Mouse (Mus musculus) adrenal gland, postnatal 4 days (tissue): ENCODE data around the gene 1700001O22Rik. TPM values are rescaled to one million over a fixed set of nuclear protein-coding genes. Genes with fewer than 3 reads are reported as not detected.

Experiments
- DNase-seq, 2 experiments: peaks; one replicate each; pipeline ENCODE4 v3.0.0; 2021 to 2022; ENCODE audit warnings: low spot score in 2 of 2, mixed read lengths in 2 of 2
- long read RNA-seq, 2 experiments: library from polyadenylated mRNA; stranded (forward); transcript quantifications; one replicate each; pipeline ENCODE4 v2.0.0; 2021
- total RNA-seq, 2 experiments: library from RNA; stranded (reverse); gene quantifications; 2 replicates each; pipeline ENCODE4 v1.2.3; 2021

1700001O22Rik gene
- total RNA-seq: 1 to 10 TPM; 1.2 to 1.9 TPM
- long read RNA-seq, experiment 1, partial matches to known transcripts: 0 of 1 reads
- long read RNA-seq, experiment 1, other reads (novel, unspliced or antisense): 1 of 1 reads
- long read RNA-seq, experiment 2: 0 reads

DNA sequence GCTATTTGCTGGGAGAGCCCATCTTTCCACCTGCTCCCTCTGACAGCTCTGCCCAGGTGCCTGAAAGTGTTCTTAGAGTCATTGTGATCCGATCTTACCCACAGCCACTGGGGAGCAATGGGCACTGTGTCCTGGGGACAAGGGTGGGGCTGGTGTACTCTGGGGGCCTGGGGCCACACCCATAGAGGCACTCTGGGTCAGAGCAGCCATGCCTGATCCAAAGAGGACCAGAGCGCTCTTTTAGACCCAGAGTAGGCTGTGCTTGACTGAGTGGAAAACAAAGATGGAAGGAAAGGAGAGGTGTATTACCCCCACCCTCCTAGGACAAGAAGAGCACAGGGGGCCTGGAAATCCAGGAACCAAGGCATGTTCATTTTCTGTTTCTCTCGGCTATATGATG, at the start of gene 1700001O22Rik:
TSS of gene 1700001O22Rik (minus strand) at position 58 of the 400 bp plus-strand sequence.
- no peak for DNase-seq

GRCm38 (mm10) chr2:30852771-30853313, 49.4 kb upstream of the 1700001O22Rik start:
- no peak for DNase-seq

- DNase-seq: no peak
Measured at GRCm38 (mm10) chr2:30850581-30850980, 47.1 kb upstream of the 1700001O22Rik start.

DNA sequence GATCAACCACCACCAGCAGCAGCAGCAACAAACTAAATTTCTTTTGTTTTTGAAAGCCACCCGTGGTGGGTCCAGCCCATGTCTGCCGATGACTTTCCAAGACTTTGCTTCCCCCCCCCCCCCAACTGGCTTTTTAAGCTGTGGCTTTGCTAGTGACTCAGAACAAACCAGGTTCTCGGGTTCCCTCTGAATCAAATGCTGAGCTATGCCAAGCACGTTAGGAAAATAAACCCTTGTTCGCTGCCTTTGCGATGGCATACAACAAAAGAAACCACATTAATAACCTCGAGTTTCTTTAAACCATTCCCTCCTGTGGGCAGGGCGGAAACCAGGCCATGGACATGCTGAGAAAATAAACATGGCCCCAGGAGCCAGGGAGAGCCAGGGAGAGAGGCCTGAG, 44.7 kb upstream of the 1700001O22Rik start:
- DNase-seq: no peak

- DNase-seq: no peak
Measured at GRCm38 (mm10) chr2:30846723-30847122, 43.3 kb upstream of the 1700001O22Rik start.

DNA sequence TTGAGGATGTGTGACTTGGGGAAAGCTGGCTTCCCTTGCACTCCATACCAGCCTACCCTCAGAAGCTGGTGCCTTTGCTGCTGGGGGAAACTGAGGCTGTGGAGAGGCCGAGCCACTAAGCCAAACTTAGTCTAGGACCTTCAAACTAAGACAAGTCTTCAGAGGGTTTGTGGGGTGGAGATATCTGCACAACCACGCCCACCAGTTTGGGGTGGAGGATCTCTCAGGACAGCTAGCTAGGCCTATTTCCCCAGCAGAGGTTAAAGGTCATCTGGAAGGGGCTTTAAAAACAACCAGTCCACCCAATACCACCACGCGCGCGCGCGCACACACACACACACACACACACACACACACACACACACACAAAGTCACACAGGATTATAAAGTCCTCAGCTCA, 42.8 kb upstream of the 1700001O22Rik start:
- no peak for DNase-seq

GRCm38 (mm10) chr2:30845152-30846070, 42.0 kb upstream of the 1700001O22Rik start:
- DNase-seq: no peak

DNA sequence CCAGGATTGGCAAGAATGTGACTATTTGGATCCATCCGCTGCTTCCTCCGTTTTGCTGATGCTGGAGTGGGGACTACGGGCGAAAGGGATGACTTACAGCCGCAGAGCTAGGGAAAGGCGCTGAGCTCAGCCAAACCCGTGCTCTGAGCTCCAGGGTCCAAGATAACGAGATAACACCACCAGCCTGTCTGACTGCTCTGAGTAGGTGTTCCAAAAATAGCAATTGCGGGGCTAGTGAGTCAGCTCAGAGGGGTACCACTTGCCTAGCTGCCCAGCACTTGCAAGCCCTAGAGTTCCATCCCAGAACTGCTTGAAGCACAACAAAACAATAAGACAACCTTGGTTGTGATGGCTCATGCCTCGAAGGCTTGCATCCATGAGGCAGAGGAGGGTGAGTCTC, 39.2 kb upstream of the 1700001O22Rik start:
- DNase-seq: no peak

- DNase-seq: no peak
Measured at GRCm38 (mm10) chr2:30836238-30836990, 33.0 kb upstream of the 1700001O22Rik start.

- no peak for DNase-seq
Measured at GRCm38 (mm10) chr2:30834373-30835022, 31.0 kb upstream of the 1700001O22Rik start, which contains the start of gene Prrx2. Gene Prrx2 (plus strand): TSS chr2:30834972.

- no peak for DNase-seq
Measured at GRCm38 (mm10) chr2:30833644-30834043, 30.2 kb upstream of the 1700001O22Rik start.

- DNase-seq: no peak
Measured at GRCm38 (mm10) chr2:30830283-30830795, 26.9 kb upstream of the 1700001O22Rik start, which contains the start of gene Asb6. Gene Asb6 (minus strand): TSS chr2:30830333.

- no peak for DNase-seq
Measured at GRCm38 (mm10) chr2:30829315-30829714, 25.9 kb upstream of the 1700001O22Rik start.

- peak; percentile 95 to 96 for DNase-seq
Measured at GRCm38 (mm10) chr2:30827749-30828475, 24.5 kb upstream of the 1700001O22Rik start.

GRCm38 (mm10) chr2:30826825-30827748, 23.6 kb upstream of the 1700001O22Rik start:
- DNase-seq: no peak

- DNase-seq: no peak
Measured at GRCm38 (mm10) chr2:30823385-30824153, 20.1 kb upstream of the 1700001O22Rik start.

GRCm38 (mm10) chr2:30822460-30822859, 19.0 kb upstream of the 1700001O22Rik start:
- DNase-seq: no peak

- DNase-seq: no peak
Measured at GRCm38 (mm10) chr2:30821073-30821472, 17.6 kb upstream of the 1700001O22Rik start.
